Mouse (Mus musculus) liver, embryonic 14.5 days (tissue): ENCODE measurements around the gene Dennd4a. TPM values are rescaled to one million over a fixed set of nuclear protein-coding genes. Genes with fewer than 3 reads are reported as not detected.

Source experiments
- ATAC-seq: fragments of 200-750 bp; cut with Nextera tagmentation; 2 replicates; pipeline ENCODE4 v1.8.0; 2017; ENCODE audit warnings: moderate number of reproducible peaks, mild to moderate bottlenecking, moderate library complexity; ENCODE audit not compliant: insufficient read depth
- DNase-seq, 3 experiments: peaks; one replicate each; pipeline ENCODE4 v3.0.0-alpha.2; 2012 to 2013; ENCODE audit warnings: low read depth in 3 of 3, low spot score in 3 of 3
- H3K27ac ChIP-seq: fragments of 300-500 bp; sonication (generic); 2 replicates; pipeline ENCODE4 v1.5.1; 2014; ENCODE audit warnings: moderate library complexity, mild to moderate bottlenecking, control low read depth, inconsistent platforms
- H3K27me3 ChIP-seq: fragments of 300-500 bp; sonication (generic); 2 replicates; pipeline ENCODE4 v1.6.1; 2014; ENCODE audit warnings: mild to moderate bottlenecking, low read length, moderate library complexity; ENCODE audit not compliant: control insufficient read depth, insufficient read depth
- H3K36me3 ChIP-seq: fragments of 300-500 bp; sonication (generic); replicated peaks from 2 replicates; pipeline ENCODE4 v1.6.1; 2014; ENCODE audit warnings: low read depth; ENCODE audit not compliant: control insufficient read depth, insufficient read depth
- H3K4me1 ChIP-seq, 2 experiments: fragments of 200-500 bp in 1 of 2; fragments of 300-500 bp in 1 of 2; sonication (generic) in 1 of 2; replicated peaks; 2 replicates each; pipeline ENCODE4 v1.6.1; 2012 to 2014; ENCODE audit warnings: antibody characterized with exemption in 1 of 2, inconsistent platforms in 1 of 2, low read length in 1 of 2; ENCODE audit not compliant: control insufficient read depth in 2 of 2, insufficient read depth in 2 of 2
- H3K4me2 ChIP-seq: fragments of 300-500 bp; sonication (generic); 2 replicates; pipeline ENCODE4 v1.6.1; 2014; ENCODE audit warnings: low read depth, mild to moderate bottlenecking, control low read depth, moderate library complexity
- H3K4me3 ChIP-seq, 2 experiments: fragments of 200-500 bp in 1 of 2; fragments of 300-500 bp in 1 of 2; sonication (generic) in 1 of 2; 2 replicates each; pipeline ENCODE4 v1.5.1; 2012 to 2014; ENCODE audit warnings: low read depth in 2 of 2, low read length in 2 of 2, mild to moderate bottlenecking in 2 of 2, control low read depth in 1 of 2, inconsistent platforms in 1 of 2, moderate library complexity in 1 of 2; ENCODE audit not compliant: insufficient read depth in 1 of 2
- H3K9ac ChIP-seq: fragments of 300-500 bp; sonication (generic); replicated peaks from 2 replicates; pipeline ENCODE4 v1.6.1; 2014; ENCODE audit warnings: mild to moderate bottlenecking, control low read depth, moderate library complexity
- H3K9me3 ChIP-seq: fragments of 300-500 bp; sonication (generic); 2 replicates; pipeline ENCODE4 v1.6.1; 2016; ENCODE audit warnings: low read length, mixed read lengths; ENCODE audit not compliant: control insufficient read depth
- CTCF ChIP-seq: IDR thresholded peaks from 2 replicates; pipeline ENCODE4 v1.5.1; 2016; ENCODE audit warnings: antibody characterized with exemption, low read depth, control low read depth
- EP300 ChIP-seq: IDR thresholded peaks from 2 replicates; pipeline ENCODE4 v1.6.1; 2016; ENCODE audit warnings: antibody characterized with exemption, low read depth
- WGBS: fragments of 180-500 bp; shearing (Covaris S2); extraction: QIAGEN DNeasy Blood & Tissue Kit; methylation state at CpG from one replicate; pipeline ENCODE4 v1.1.7; 2014; ENCODE audit not compliant: insufficient replicate concordance; 5-methylcytosine and 5-hydroxymethylcytosine counted together
- polyA plus RNA-seq, 2 experiments: library from polyadenylated mRNA; depleted of rRNA in 1 of 2; stranded (reverse) in 1 of 2; unstranded in 1 of 2; fragments of >200 nt; fragmentation: Nextera tagmentation in 1 of 2; extraction: Ambion mirVana in 1 of 2; gene quantifications; 2 replicates each; pipeline versions ENCODE4 v1.2.1 to v1.2.3; 2012 to 2014

The Dennd4a gene
- polyA plus RNA-seq, 2 experiments, result 29.3 to 36.1 TPM

GRCm38 (mm10) chr9:64792379-64793274 is 18.5 kb upstream of the Dennd4a start:
- DNase-seq (peak; percentile 93 to 94 (median 93)), ATAC-seq (peak; percentile 93)
- Histone ChIP-seq H3K27ac (peak overlapping the region; percentile 99), H3K9ac (peak overlapping the region; percentile 72), H3K9me3 (no peaks in the 10 kb centered on the region), H3K4me2 (peak overlapping the region; percentile 72), H3K27me3 (no peaks in the 10 kb centered on the region), H3K4me3 (peak overlapping the region in 1 of 2 experiments; percentile 27; a peak in 2 of 4 replicates), H3K36me3 (no peaks in the 10 kb centered on the region), H3K4me1 (peaks cover 67 to 73% of the 10 kb centered on the region in 2 experiments)
- WGBS, result 10% methylated on average over 10 of the region's 10 CpGs
- TF ChIP-seq CTCF (no peak), EP300 (peak; percentile 100)

DNA sequence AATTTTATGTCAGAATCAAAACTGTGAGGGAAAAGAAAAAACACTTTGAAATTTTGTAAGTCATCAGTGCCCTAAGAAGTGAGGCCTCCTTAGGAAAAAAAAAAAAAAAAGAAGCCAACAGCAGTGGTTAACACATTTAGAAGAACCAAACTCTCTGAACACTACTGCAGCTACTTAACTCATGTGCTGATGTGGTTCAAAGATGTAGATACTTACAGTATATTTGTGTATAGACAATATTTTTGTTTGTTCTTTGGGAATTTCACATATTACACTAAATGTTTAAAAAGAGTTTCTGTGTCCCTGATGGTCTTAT is 17.9 kb upstream of the Dennd4a start:
- H3K4me1 ChIP-seq, result peaks cover 67 to 73% of the 10 kb centered on the region in 2 experiments
- H3K9me3 ChIP-seq, result no peaks in the 10 kb centered on the region
- H3K27ac ChIP-seq, result peak overlapping the region; percentile 99

DNA sequence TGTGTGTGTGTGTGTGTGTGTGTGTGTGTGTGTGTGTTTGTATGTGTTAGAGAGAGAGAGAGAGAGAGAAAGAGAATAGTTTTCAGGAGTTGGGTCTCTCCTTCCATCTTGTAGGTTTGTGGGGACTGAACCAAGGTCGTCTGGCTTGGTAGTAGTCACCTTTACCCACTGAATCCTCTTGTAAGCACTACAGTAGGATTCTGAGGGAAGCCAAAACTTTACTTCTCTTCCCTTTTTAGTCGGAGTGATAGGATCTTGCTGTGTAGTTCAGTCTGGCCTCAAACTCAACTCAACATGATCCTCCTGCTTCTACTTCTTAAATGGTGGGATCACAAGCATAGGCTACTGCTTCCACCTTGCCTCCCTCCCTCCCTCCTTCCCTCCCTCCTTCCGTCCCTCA is 17.3 kb upstream of the Dennd4a start:
- Histone ChIP-seq H3K4me3 (no peak overlapping the region), H3K27ac (peak overlapping the region; percentile 99), H3K4me1 (peaks cover 66 to 71% of the 10 kb centered on the region in 2 experiments), H3K9ac (peak overlapping the region; percentile 63), H3K9me3 (no peaks in the 10 kb centered on the region), H3K36me3 (no peaks in the 10 kb centered on the region), H3K4me2 (peak overlapping the region; percentile 72), H3K27me3 (no peaks in the 10 kb centered on the region)
- DNase-seq (no peak), ATAC-seq (no peak)
- no peak for TF ChIP-seq CTCF
- no peak for TF ChIP-seq EP300
- WGBS, result 32% methylated on average over 3 of the region's 3 CpGs

More for the DNA sequence above, 17.9 kb upstream of the Dennd4a start:
- H3K27me3 ChIP-seq, result no peaks in the 10 kb centered on the region
- H3K9ac ChIP-seq, result peak overlapping the region; percentile 63
- H3K4me2 ChIP-seq, result peak overlapping the region; percentile 72
- no peaks in the 10 kb centered on the region for H3K36me3 ChIP-seq
- TF ChIP-seq CTCF, result no peak
- no peak for TF ChIP-seq EP300
- no peak for ATAC-seq
- H3K4me3 ChIP-seq, result no peak overlapping the region
- no peak for DNase-seq

DNA sequence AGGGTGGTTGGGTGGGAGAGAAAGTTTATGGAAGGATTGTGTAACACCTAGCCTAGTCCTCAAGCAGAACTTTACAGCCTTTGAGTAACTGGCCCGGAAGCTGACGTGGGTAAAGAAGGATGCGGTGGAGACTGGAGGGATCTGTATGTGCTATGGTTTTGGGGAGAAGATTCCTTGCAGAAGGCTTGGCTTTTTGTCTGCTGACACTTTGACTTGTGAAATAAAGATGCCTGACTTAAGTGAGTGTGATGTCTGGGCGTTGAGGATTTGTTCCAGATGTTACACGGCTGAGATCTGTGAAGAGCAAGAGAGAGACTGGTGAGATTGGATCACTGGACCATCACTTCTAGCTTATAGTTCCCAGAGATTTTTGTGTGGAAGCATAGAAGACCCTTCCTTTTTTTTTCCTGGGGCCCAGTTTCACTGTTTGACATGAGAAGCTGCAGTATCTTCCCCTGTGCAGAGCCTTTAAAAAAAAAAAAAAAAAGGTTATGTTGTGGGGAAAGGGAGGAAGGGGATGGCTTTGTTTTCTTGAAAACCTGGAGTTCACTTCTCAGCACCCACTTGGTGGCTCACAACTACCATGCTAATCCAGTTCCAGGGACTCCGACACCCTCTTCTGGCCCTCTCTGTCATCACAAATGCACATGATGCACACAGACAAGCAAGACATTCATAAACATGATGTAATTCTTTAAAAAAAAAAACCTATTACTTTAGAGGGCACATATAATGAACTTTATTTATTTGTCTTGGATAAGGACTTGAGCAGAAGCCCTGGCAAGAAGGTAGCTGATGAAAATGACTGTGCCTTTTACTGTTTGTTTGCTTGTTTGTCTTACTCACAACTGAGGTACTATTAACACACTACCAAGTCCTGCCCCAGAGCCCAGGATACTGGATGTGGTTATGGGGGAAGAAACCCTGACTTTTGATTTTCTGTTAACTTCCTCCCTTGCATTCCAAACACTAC is 16.4 kb upstream of the Dennd4a start:
- WGBS, result 86% methylated on average over 6 of the region's 6 CpGs
- Histone ChIP-seq H3K4me1 (peaks cover 61 to 64% of the 10 kb centered on the region in 2 experiments), H3K27ac (peak overlapping the region; percentile 99), H3K27me3 (no peaks in the 10 kb centered on the region), H3K4me2 (peak overlapping the region; percentile 72), H3K9me3 (no peaks in the 10 kb centered on the region), H3K4me3 (no peak overlapping the region), H3K9ac (peak overlapping the region; percentile 63), H3K36me3 (no peaks in the 10 kb centered on the region)
- ATAC-seq (no peak), DNase-seq (no peak)
- TF ChIP-seq CTCF (peak; percentile 41), EP300 (no peak; the same call in 1 of the 2 replicates)
